Mouse (Mus musculus) heart, embryonic 11.5 days (tissue): ENCODE results near the gene Disc1. TPM values are rescaled to one million over a fixed set of nuclear protein-coding genes. Genes with fewer than 3 reads are reported as not detected.

Experiments
- ATAC-seq: fragments of 200-750 bp; cut with Nextera tagmentation; replicated peaks from 2 replicates; pipeline ENCODE4 v1.8.0; 2017; ENCODE audit warnings: moderate library complexity; ENCODE audit not compliant: insufficient number of reproducible peaks, low FRiP score, low TSS enrichment
- H3K27ac ChIP-seq: fragments of 300-500 bp; sonication (generic); 2 replicates; pipeline ENCODE4 v1.5.1; 2014; ENCODE audit warnings: mild to moderate bottlenecking, low read depth, low read length
- H3K27me3 ChIP-seq: fragments of 300-500 bp; sonication (generic); 2 replicates; pipeline ENCODE4 v1.6.1; 2014; ENCODE audit warnings: mild to moderate bottlenecking, low read length, mixed read lengths; ENCODE audit not compliant: control insufficient read depth, insufficient read depth
- H3K36me3 ChIP-seq: fragments of 300-500 bp; sonication (generic); 2 replicates; pipeline ENCODE4 v1.6.1; 2014; ENCODE audit warnings: mild to moderate bottlenecking, low read length, moderate library complexity, mixed read lengths; ENCODE audit not compliant: control insufficient read depth, insufficient read depth
- H3K4me1 ChIP-seq: fragments of 300-500 bp; sonication (generic); 2 replicates; pipeline ENCODE4 v1.6.1; 2014; ENCODE audit warnings: low read length; ENCODE audit not compliant: control insufficient read depth, insufficient read depth
- H3K4me2 ChIP-seq: fragments of 300-500 bp; sonication (generic); 2 replicates; pipeline ENCODE4 v1.6.1; 2014; ENCODE audit warnings: mild to moderate bottlenecking, moderate library complexity
- H3K4me3 ChIP-seq: fragments of 300-500 bp; sonication (generic); 2 replicates; pipeline ENCODE4 v1.5.1; 2014; ENCODE audit warnings: low read depth, low read length
- H3K9ac ChIP-seq: fragments of 300-500 bp; sonication (generic); 2 replicates; pipeline ENCODE4 v1.6.1; 2014; ENCODE audit warnings: mild to moderate bottlenecking, low read depth, low read length, moderate library complexity
- H3K9me3 ChIP-seq: fragments of 300-500 bp; sonication (generic); replicated peaks from 2 replicates; pipeline ENCODE4 v1.6.1; 2016; ENCODE audit warnings: low read length; ENCODE audit not compliant: control insufficient read depth
- WGBS: fragments of 180-500 bp; shearing (Covaris S2); extraction: QIAGEN DNeasy Blood & Tissue Kit; methylation state at CpG from one replicate; pipeline ENCODE4 v1.1.7; 2014; ENCODE audit not compliant: insufficient replicate concordance; 5-methylcytosine and 5-hydroxymethylcytosine counted together
- polyA plus RNA-seq: library from polyadenylated mRNA; unstranded; fragments of >200 nt; fragmentation: Nextera tagmentation; extraction: Ambion mirVana; gene quantifications from 2 replicates; pipeline ENCODE4 v1.2.1, GENCODE M21; 2014

Disc1 gene
- polyA plus RNA-seq, 1 experiment from 2014 or later, result 1.8 TPM

GRCm38 (mm10) chr8:125284875-125285274 is 230.9 kb downstream of the Disc1 start:
- no peak for ATAC-seq
- Histone ChIP-seq H3K9me3 (no peaks in the 10 kb centered on the region), H3K4me2 (no peak overlapping the region), H3K27me3 (no peaks in the 10 kb centered on the region), H3K4me1 (peaks cover 47% of the 10 kb centered on the region), H3K36me3 (no peaks in the 10 kb centered on the region), H3K9ac (no peak overlapping the region), H3K4me3 (no peak overlapping the region), H3K27ac (no peak overlapping the region)
- 68% methylated on average over 4 of the region's 4 CpGs for WGBS

GRCm38 (mm10) chr8:125285391-125285790 is 231.4 kb downstream of the Disc1 start:
- Histone ChIP-seq H3K9ac (no peak overlapping the region), H3K4me2 (no peak overlapping the region), H3K9me3 (no peaks in the 10 kb centered on the region), H3K27ac (peak overlapping the region; percentile 63), H3K36me3 (no peaks in the 10 kb centered on the region), H3K27me3 (no peaks in the 10 kb centered on the region), H3K4me1 (peaks cover 47% of the 10 kb centered on the region), H3K4me3 (no peak overlapping the region)
- WGBS, result 78% methylated on average over 8 of the region's 8 CpGs
- ATAC-seq, result no peak

GRCm38 (mm10) chr8:125285966-125286681 is 232.1 kb downstream of the Disc1 start:
- H3K27ac ChIP-seq, result peak overlapping the region; percentile 63
- H3K4me2 ChIP-seq, result no peak overlapping the region
- H3K9ac ChIP-seq, result peak overlapping the region; percentile 62; the same call in 1 of the 2 replicates
- H3K4me1 ChIP-seq, result peaks cover 50% of the 10 kb centered on the region
- ATAC-seq, result 0 out of 2 replicates have a peak, but pooled peaks have one; percentile 16
- whole genome bisulfite sequencing, result 46% methylated on average over 12 of the region's 12 CpGs
- no peak overlapping the region for H3K4me3 ChIP-seq
- no peaks in the 10 kb centered on the region for H3K36me3 ChIP-seq
- no peaks in the 10 kb centered on the region for H3K27me3 ChIP-seq
- H3K9me3 ChIP-seq, result no peaks in the 10 kb centered on the region

- Histone ChIP-seq H3K27me3 (no peaks in the 10 kb centered on the region), H3K9ac (no peak overlapping the region), H3K27ac (peak overlapping the region; percentile 63; the same call in 1 of the 2 replicates), H3K36me3 (no peaks in the 10 kb centered on the region), H3K4me2 (peak overlapping the region; percentile 8; the same call in 1 of the 2 replicates), H3K4me1 (peaks cover 53% of the 10 kb centered on the region), H3K4me3 (no peak overlapping the region), H3K9me3 (no peaks in the 10 kb centered on the region)
- ATAC-seq, result no peak
- 76% methylated on average over 4 of the region's 4 CpGs for WGBS
Measured at GRCm38 (mm10) chr8:125287311-125287710, 233.3 kb downstream of the Disc1 start.

- H3K27me3 ChIP-seq, result no peaks in the 10 kb centered on the region
- H3K27ac ChIP-seq, result 0 out of 2 replicates have a peak overlapping the region, but pooled peaks have one; percentile 31
- no peak overlapping the region for H3K4me3 ChIP-seq
- no peak for ATAC-seq
- H3K9ac ChIP-seq, result no peak overlapping the region
- H3K9me3 ChIP-seq, result no peaks in the 10 kb centered on the region
- no peaks in the 10 kb centered on the region for H3K36me3 ChIP-seq
- no peak overlapping the region for H3K4me2 ChIP-seq
- WGBS, result 24% methylated on average over 7 of the region's 7 CpGs
- H3K4me1 ChIP-seq, result peaks cover 49% of the 10 kb centered on the region
Measured at GRCm38 (mm10) chr8:125287841-125288341, 233.9 kb downstream of the Disc1 start.

GRCm38 (mm10) chr8:125291506-125291905 is 237.5 kb downstream of the Disc1 start:
- no peak for ATAC-seq
- H3K27ac ChIP-seq, result peak overlapping the region; percentile 88; the same call in 1 of the 2 replicates
- no peak overlapping the region for H3K9ac ChIP-seq

GRCm38 (mm10) chr8:125291932-125292717 is 238.1 kb downstream of the Disc1 start:
- peak overlapping the region; percentile 88 for H3K27ac ChIP-seq
- 85% methylated on average over 22 of the region's 22 CpGs for WGBS
- peaks cover 39% of the 10 kb centered on the region for H3K4me1 ChIP-seq

More at GRCm38 (mm10) chr8:125291506-125291905, 237.5 kb downstream of the Disc1 start:
- WGBS, result 51% methylated on average over 10 of the region's 10 CpGs
- Histone ChIP-seq H3K27me3 (no peaks in the 10 kb centered on the region), H3K4me1 (peaks cover 45% of the 10 kb centered on the region), H3K4me2 (no peak overlapping the region), H3K36me3 (no peaks in the 10 kb centered on the region), H3K9me3 (no peaks in the 10 kb centered on the region), H3K4me3 (no peak overlapping the region)

GRCm38 (mm10) chr8:125292933-125293591 is 239.1 kb downstream of the Disc1 start:
- Histone ChIP-seq H3K4me1 (peaks cover 31% of the 10 kb centered on the region), H3K4me2 (peak overlapping the region; percentile 23; the same call in 1 of the 2 replicates), H3K9ac (no peak overlapping the region), H3K4me3 (no peak overlapping the region), H3K36me3 (no peaks in the 10 kb centered on the region), H3K9me3 (no peaks in the 10 kb centered on the region), H3K27ac (peak overlapping the region; percentile 88), H3K27me3 (no peaks in the 10 kb centered on the region)
- ATAC-seq, result peak; percentile 25; the same call in 1 of the 2 replicates
- 31% methylated on average over 8 of the region's 8 CpGs for WGBS

More at GRCm38 (mm10) chr8:125291932-125292717, 238.1 kb downstream of the Disc1 start:
- no peaks in the 10 kb centered on the region for H3K27me3 ChIP-seq
- H3K9me3 ChIP-seq, result no peaks in the 10 kb centered on the region
- no peak overlapping the region for H3K4me2 ChIP-seq
- no peak for ATAC-seq
- no peaks in the 10 kb centered on the region for H3K36me3 ChIP-seq
- no peak overlapping the region for H3K4me3 ChIP-seq
- H3K9ac ChIP-seq, result no peak overlapping the region
